Comparison of ENCODE assay signal across 15 mouse cellular contexts in genomic region chr11:64253517-64254385, GRCm38 (mm10).
"Had no signal": no experiment of that assay in that cellular context is flagged by ENCODE, and none has a peak within 500 bp of the region (broad histone marks: within the 10 kb centered on the region; RNA-seq: fewer than 3 reads in every experiment).

No protein-coding gene starts in this region.

- H3K4me1 ChIP-seq: liver, embryonic 13.5 days; midbrain, embryonic 15.5 days; neural tube, embryonic 12.5 days had no signal

- ATAC-seq: midbrain, embryonic 15.5 days had no signal

- H3K36me3 ChIP-seq: liver, embryonic 13.5 days; midbrain, embryonic 12.5 days; midbrain, embryonic 15.5 days; neural tube, embryonic 12.5 days had no signal

- H3K9ac ChIP-seq: liver, embryonic 13.5 days; midbrain, embryonic 12.5 days; midbrain, embryonic 15.5 days; neural tube, embryonic 12.5 days had no signal

- H3K4me3 ChIP-seq: layer of hippocampus, adult 2 months; left cerebral cortex, adult 2 months; liver, embryonic 13.5 days; midbrain, embryonic 12.5 days; midbrain, embryonic 15.5 days; neural tube, embryonic 12.5 days had no signal

- H3K27ac ChIP-seq: kidney, postnatal 0 days; layer of hippocampus, adult 2 months; left cerebral cortex, adult 2 months; liver, embryonic 13.5 days; midbrain, embryonic 12.5 days; midbrain, embryonic 15.5 days; neural tube, embryonic 12.5 days had no signal

- H3K9me3 ChIP-seq: liver, embryonic 13.5 days; midbrain, embryonic 12.5 days; midbrain, embryonic 15.5 days; neural tube, embryonic 12.5 days had no signal

- H3K27me3 ChIP-seq: liver, embryonic 13.5 days; midbrain, embryonic 12.5 days; midbrain, embryonic 15.5 days; neural tube, embryonic 12.5 days had no signal

- H3K4me2 ChIP-seq: liver, embryonic 13.5 days; midbrain, embryonic 12.5 days; midbrain, embryonic 15.5 days; neural tube, embryonic 12.5 days had no signal

- DNase-seq: kidney, postnatal 25 days; layer of hippocampus, adult 9-11 months; layer of hippocampus, postnatal 36 days; liver, embryonic 13.5 days; lung, adult 2 months; lung, postnatal 14 days; lung, postnatal 4 days; thymus, adult 18-20 months; thymus, postnatal 4 days had no signal
